Mouse (Mus musculus): Measurements from ENCODE around the gene Pdhx. TPM values are rescaled to one million over a fixed set of nuclear protein-coding genes. Genes with fewer than 3 reads are reported as not detected.

Pdhx gene
- total RNA-seq, 2 experiments from 2014 or later: 53.7 to 55.5 TPM

- H3K27ac ChIP-seq: no peak overlapping the region
- no peak for DNase-seq (ENCODE audit: low spot score in 2 of 2)
- TF ChIP-seq CTCF (conservative IDR thresholded peaks at IDR 0.05): no peak
- no peak overlapping the region for H3K4me3 ChIP-seq
These were observed 75.4 kb downstream of the Pdhx start for GRCm38 (mm10) chr2:102997874-102998273.

GRCm38 (mm10) chr2:102993841-102994607, 79.3 kb downstream of the Pdhx start:
- DNase-seq (ENCODE audit: low spot score in 2 of 2): no peak
- TF ChIP-seq CTCF (conservative IDR thresholded peaks at IDR 0.05): no peak
- Histone ChIP-seq H3K4me3 (no peak overlapping the region), H3K27ac (no peak overlapping the region)

- TF ChIP-seq CTCF (conservative IDR thresholded peaks at IDR 0.05): no peak
- H3K27ac ChIP-seq: no peak overlapping the region
These were observed 80.9 kb downstream of the Pdhx start for GRCm38 (mm10) chr2:102992405-102992804.

GRCm38 (mm10) chr2:102990301-102990702, 83.0 kb downstream of the Pdhx start:
- DNase-seq (ENCODE audit: low spot score in 2 of 2): peak; percentile 10 to 17
- no peak overlapping the region for H3K27ac ChIP-seq
- no peak for TF ChIP-seq CTCF (conservative IDR thresholded peaks at IDR 0.05)
- no peak overlapping the region for H3K4me3 ChIP-seq

More at GRCm38 (mm10) chr2:102992405-102992804, 80.9 kb downstream of the Pdhx start:
- no peak overlapping the region for H3K4me3 ChIP-seq
- DNase-seq (ENCODE audit: low spot score in 2 of 2): no peak

GRCm38 (mm10) chr2:102989446-102989845, 83.9 kb downstream of the Pdhx start:
- no peak overlapping the region for H3K27ac ChIP-seq
- no peak for TF ChIP-seq CTCF (conservative IDR thresholded peaks at IDR 0.05)
- no peak for DNase-seq (ENCODE audit: low spot score in 2 of 2)
- H3K4me3 ChIP-seq: no peak overlapping the region

DNA sequence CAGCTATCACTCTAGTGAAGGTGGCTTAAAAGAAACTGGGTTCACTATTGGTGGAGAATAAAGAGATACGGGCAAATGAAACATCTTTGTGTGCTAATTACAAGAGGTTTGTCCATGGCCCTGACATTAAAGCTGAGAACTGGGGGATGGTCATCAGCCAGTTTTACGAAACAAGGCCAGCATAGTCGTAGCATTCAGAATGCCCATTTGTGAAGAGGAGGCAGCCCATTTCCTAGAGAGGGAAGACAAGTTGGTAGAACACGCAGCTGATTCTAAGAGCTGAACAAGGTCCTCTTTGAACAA, 85.7 kb downstream of the Pdhx start:
- DNase-seq (ENCODE audit: low spot score in 2 of 2): no peak
- no peak overlapping the region for H3K4me3 ChIP-seq
- H3K27ac ChIP-seq: no peak overlapping the region
- TF ChIP-seq CTCF (conservative IDR thresholded peaks at IDR 0.05): no peak

GRCm38 (mm10) chr2:102986964-102987707, 86.2 kb downstream of the Pdhx start:
- H3K27ac ChIP-seq: no peak overlapping the region
- no peak for TF ChIP-seq CTCF (conservative IDR thresholded peaks at IDR 0.05)
- no peak overlapping the region for H3K4me3 ChIP-seq
- no peak for DNase-seq (ENCODE audit: low spot score in 2 of 2)

DNA sequence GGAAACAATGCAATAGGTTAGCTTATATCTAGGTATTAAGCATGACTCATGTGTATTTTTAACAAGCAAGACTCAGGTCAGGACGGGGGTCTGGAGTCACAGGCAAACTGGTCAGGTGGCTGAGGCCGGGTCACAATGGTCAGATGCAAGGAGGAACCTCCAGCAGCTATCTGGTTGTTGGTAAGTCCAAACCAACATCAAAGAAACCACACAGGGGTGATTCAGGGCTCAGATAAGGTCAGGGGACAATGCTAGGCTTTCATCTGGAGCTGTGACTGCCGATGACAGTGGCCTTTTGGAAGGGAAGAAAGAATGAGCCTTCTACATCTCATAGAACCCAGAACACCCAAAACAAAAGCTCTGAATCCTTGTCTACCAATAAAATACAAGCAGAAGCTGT, 86.9 kb downstream of the Pdhx start:
- DNase-seq (ENCODE audit: low spot score in 2 of 2): no peak
- no peak for TF ChIP-seq CTCF (conservative IDR thresholded peaks at IDR 0.05)
- H3K4me3 ChIP-seq: no peak overlapping the region
- no peak overlapping the region for H3K27ac ChIP-seq

GRCm38 (mm10) chr2:102982822-102983221, 90.5 kb downstream of the Pdhx start:
- H3K4me3 ChIP-seq: no peak overlapping the region
- DNase-seq (ENCODE audit: low spot score in 2 of 2): no peak
- no peak overlapping the region for H3K27ac ChIP-seq
- no peak for TF ChIP-seq CTCF (conservative IDR thresholded peaks at IDR 0.05)

GRCm38 (mm10) chr2:102981446-102982314, 91.6 kb downstream of the Pdhx start:
- H3K4me3 ChIP-seq: no peak overlapping the region
- TF ChIP-seq CTCF (conservative IDR thresholded peaks at IDR 0.05): peak; percentile 41
- H3K27ac ChIP-seq: no peak overlapping the region
- DNase-seq (ENCODE audit: low spot score in 2 of 2): no peak

DNA sequence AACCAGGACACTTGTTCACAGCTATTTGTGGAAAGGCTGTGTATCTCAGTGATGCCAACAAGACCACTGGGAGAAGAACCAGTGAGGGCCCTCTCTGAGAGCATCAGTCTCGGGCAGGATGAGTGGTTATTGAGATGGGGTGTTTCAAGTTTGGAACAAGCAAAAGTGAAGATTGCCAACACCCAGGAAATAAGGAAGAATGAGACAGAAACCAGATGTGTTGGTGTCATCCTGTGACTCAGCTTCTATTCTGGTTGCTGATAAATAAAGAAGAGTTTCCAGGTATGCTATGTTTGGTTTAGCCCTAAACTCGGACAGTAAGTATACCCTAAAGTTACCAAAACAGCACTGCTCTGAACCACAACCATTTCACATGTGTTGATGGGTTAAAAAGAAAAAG, 92.4 kb downstream of the Pdhx start:
- no peak overlapping the region for H3K27ac ChIP-seq
- H3K4me3 ChIP-seq: no peak overlapping the region
- TF ChIP-seq CTCF (conservative IDR thresholded peaks at IDR 0.05): no peak
- DNase-seq (ENCODE audit: low spot score in 2 of 2): no peak

- DNase-seq (ENCODE audit: low spot score in 2 of 2): no peak
- no peak for TF ChIP-seq CTCF (conservative IDR thresholded peaks at IDR 0.05)
- H3K4me3 ChIP-seq: no peak overlapping the region
- no peak overlapping the region for H3K27ac ChIP-seq
These were observed 93.8 kb downstream of the Pdhx start for GRCm38 (mm10) chr2:102979519-102979918.

GRCm38 (mm10) chr2:102979112-102979511, 94.2 kb downstream of the Pdhx start:
- no peak for DNase-seq (ENCODE audit: low spot score in 2 of 2)
- Histone ChIP-seq H3K27ac (no peak overlapping the region), H3K4me3 (no peak overlapping the region)
- no peak for TF ChIP-seq CTCF (conservative IDR thresholded peaks at IDR 0.05)
